Mouse (Mus musculus) kidney, adult 2 months (tissue): ENCODE results near the gene Zfp108. TPM values are rescaled to one million over a fixed set of nuclear protein-coding genes. Genes with fewer than 3 reads are reported as not detected.

Experiments used
- DNase-seq: peaks from one replicate; pipeline ENCODE4 v3.0.0; 2021
- H3K27ac ChIP-seq: fragments of 200-500 bp; 2 replicates; pipeline ENCODE4 v1.5.1; 2012; ENCODE audit warnings: low read depth, low read length, control low read depth, inconsistent platforms; ENCODE audit not compliant: insufficient read depth
- H3K27me3 ChIP-seq: fragments of 200-500 bp; replicated peaks from 2 replicates; pipeline ENCODE4 v1.6.1; 2012; ENCODE audit warnings: mild to moderate bottlenecking, moderate library complexity, low read length, inconsistent platforms; ENCODE audit not compliant: control insufficient read depth, insufficient read depth
- H3K36me3 ChIP-seq: fragments of 200-500 bp; 2 replicates; pipeline ENCODE4 v1.6.1; 2012; ENCODE audit warnings: mild to moderate bottlenecking, moderate library complexity, low read length, inconsistent platforms; ENCODE audit not compliant: control insufficient read depth, insufficient read depth
- H3K4me1 ChIP-seq: fragments of 200-500 bp; 2 replicates; pipeline ENCODE4 v1.6.1; 2011; ENCODE audit warnings: low read length; ENCODE audit not compliant: control insufficient read depth, insufficient read depth
- H3K4me3 ChIP-seq: fragments of 200-500 bp; 2 replicates; pipeline ENCODE4 v1.5.1; 2011; ENCODE audit warnings: mild to moderate bottlenecking, low read depth, low read length, control low read depth; ENCODE audit not compliant: insufficient read depth
- CTCF ChIP-seq: fragments of 200-500 bp; conservative IDR thresholded peaks from 2 replicates; pipeline ENCODE4 v1.5.1; 2011; ENCODE audit warnings: low read depth, mild to moderate bottlenecking, control low read depth, low read length, moderate library complexity, mixed read lengths; ENCODE audit not compliant: insufficient read depth, insufficient read length
- POLR2A ChIP-seq: fragments of 200-500 bp; IDR thresholded peaks from one replicate; pipeline ENCODE4 v1.6.1; 2011; ENCODE audit warnings: low read depth, low read length, control low read depth
- WGBS: fragments of 180-500 bp; shearing (Covaris S2); methylation state at CpG from one replicate; pipeline ENCODE4 v1.1.7; 2018; 5-methylcytosine and 5-hydroxymethylcytosine counted together
- polyA plus RNA-seq: library from polyadenylated mRNA; depleted of rRNA; stranded (reverse); fragments of >200 nt; gene quantifications from 2 replicates; pipeline ENCODE4 v1.2.3, GENCODE M21; 2012

Zfp108 gene
- polyA plus RNA-seq, 1 experiment = 1.3 TPM

DNA sequence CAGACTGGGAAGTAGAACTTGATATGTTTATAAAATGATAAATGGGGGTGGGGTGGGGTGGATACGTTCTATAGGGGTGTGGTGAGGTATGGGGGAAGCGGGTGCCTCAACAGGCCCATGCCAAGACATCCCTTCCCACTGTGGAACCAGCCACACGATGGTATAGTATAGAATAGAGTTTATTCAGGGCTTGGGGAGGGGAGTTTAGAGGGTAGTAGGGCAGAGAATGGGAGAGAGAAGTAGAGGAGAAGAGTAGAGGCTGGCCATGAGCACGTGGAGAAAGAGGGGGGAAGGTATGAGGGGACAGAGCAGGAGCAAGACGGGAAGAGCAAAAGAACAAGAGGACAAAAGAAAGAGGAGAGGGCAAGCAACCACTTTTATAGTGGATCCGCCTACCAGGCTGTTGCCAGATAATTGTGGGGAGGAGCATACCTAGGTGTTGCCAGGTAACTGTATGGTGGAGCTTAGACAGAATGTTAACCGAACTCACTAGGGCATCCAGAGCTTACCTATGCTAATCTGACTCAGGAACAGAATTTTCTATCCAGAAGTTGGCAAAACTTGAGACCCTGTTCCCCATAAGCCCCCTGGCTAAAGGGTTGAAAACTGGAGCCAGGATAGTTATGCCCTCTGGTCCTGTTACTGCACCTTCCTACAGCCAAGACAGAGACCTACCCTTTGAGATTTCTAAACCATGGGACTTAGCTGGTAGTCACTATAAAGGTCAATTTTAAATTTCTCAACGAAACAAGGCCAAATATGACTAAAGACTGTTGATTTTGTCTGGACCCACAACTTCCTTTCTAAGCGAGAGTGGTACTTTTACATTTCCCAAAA is 597 bp upstream of the Zfp108 start:
- no peak overlapping the region; the same call in 1 of the 2 replicates for H3K4me3 ChIP-seq
- no peak overlapping the region for H3K27ac ChIP-seq

DNA sequence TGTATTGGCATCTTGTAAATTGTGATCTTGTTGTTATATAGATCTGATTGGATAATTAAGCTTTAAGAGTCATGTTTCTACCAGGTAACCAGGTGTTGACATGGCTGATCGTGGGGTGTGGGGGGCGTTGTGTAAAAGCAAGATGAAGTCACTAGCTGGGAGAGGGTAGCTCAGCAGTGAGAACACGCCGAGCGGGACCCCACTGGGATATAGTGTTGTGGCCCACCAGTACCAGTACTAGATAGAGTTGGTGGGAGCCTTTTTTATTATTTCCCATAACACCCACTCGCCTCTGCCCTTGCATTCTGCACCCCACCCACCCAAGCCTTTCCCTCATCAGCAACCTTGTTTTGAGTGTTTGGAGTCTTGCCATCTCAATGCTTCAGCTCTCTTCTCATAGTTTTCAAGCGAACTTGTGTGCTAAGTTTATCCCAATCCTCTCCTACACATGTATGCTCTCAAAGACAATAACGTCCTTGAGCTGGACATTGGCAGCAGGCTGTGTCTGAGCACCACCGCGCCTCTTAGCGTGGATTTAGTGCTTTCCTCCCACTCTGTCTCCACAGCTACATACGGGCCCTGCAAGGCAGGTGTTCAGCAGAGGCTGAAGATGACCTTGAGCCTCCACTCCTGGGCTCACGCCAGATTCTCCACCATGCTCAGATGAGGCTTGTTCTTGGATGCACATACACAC is 4.9 kb downstream of the Zfp108 start:
- peaks cover 3% of the 10 kb centered on the region; the same call in 1 of the 2 replicates for H3K4me1 ChIP-seq
- WGBS = 87% methylated on average over 13 of the region's 13 CpGs
- no peak overlapping the region for H3K4me3 ChIP-seq
- H3K27me3 ChIP-seq = no peaks in the 10 kb centered on the region
- H3K27ac ChIP-seq = no peak overlapping the region
- no peak for DNase-seq
- H3K36me3 ChIP-seq = no peaks in the 10 kb centered on the region; the same call in 1 of the 2 replicates
- TF ChIP-seq POLR2A (no peak), CTCF (no peak)

More for the DNA sequence above, 597 bp upstream of the Zfp108 start:
- 61% methylated on average over 9 of the region's 9 CpGs for WGBS
- no peak for TF ChIP-seq CTCF
- no peak for TF ChIP-seq POLR2A
- Histone ChIP-seq H3K27me3 (no peaks in the 10 kb centered on the region), H3K36me3 (no peaks in the 10 kb centered on the region), H3K4me1 (peaks cover 3% of the 10 kb centered on the region; the same call in 1 of the 2 replicates)
- DNase-seq = no peak

DNA sequence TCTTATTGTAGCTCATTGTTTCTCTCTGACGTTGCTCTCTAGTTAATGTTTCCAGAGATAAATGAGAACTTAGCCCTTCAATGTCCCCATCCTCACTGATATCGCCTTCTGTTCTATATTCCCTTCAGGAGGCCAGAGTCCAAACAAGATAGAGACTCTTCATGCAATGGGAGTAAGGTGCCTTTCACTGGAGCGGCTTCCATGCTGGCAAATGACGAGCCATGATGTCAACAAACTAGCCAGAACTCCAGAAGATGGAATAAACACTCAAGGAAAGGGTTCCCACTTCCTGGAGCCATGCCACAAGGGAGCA is 5.4 kb downstream of the Zfp108 start:
- TF ChIP-seq CTCF (no peak), POLR2A (no peak)
- WGBS = 95% methylated on average over 4 of the region's 4 CpGs

DNA sequence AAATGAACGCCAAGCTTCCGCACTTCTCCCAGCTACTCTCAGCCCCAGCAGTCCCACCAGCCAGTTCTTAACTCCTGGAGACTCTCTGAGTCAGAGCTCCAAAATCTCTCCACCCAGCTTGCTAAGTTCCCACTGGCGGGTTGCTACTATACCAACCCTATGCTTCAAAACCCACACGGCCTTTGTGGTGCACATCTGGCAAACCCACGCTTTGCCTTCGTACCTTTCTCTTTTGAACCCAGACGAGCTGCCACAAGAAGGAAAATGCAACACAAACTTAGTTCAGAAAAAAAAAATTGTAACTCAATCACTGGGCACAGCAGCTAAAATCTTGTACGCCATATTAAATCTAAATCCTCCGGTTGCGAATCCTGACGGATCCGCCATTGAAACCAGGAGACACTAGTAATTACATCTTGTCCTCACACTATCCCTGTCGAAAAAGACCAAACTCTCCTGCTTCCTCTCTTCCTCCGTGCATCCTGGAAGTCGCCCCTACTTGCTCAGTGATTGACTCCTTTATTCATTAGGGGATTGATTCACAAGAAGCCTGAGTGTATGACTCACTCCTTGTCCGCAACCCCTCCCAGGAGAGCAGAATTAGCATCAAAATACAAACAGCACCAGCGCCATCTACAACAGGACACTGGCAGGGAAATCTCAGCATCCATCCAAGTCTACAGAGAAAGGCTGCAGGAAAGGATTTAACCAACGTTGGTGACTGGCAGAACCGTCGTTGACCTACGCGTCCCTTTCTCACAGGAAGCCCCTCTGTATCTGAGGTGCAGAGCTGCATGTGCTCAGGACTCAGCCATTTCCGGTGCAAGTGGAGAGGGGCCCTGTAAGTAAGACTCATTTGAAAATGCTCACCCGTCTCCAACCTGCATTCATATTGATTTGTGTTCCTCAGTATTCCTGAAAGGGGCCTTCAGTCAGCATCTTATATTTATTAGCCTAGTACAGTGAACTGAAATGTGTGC is 13.9 kb downstream of the Zfp108 start:
- WGBS = 77% methylated on average over 24 of the region's 24 CpGs
- H3K4me1 ChIP-seq = peaks cover 3% of the 10 kb centered on the region; the same call in 1 of the 2 replicates
- TF ChIP-seq CTCF = no peak
- no peak for TF ChIP-seq POLR2A
- DNase-seq = no peak
- H3K4me3 ChIP-seq = no peak overlapping the region
- no peaks in the 10 kb centered on the region for H3K36me3 ChIP-seq
- no peak overlapping the region for H3K27ac ChIP-seq
- H3K27me3 ChIP-seq = no peaks in the 10 kb centered on the region

More for the DNA sequence above, 5.4 kb downstream of the Zfp108 start:
- H3K4me1 ChIP-seq = peaks cover 3% of the 10 kb centered on the region; the same call in 1 of the 2 replicates
- no peak overlapping the region for H3K4me3 ChIP-seq
- H3K36me3 ChIP-seq = no peaks in the 10 kb centered on the region; the same call in 1 of the 2 replicates
- no peak for DNase-seq
- no peak overlapping the region for H3K27ac ChIP-seq
- no peaks in the 10 kb centered on the region for H3K27me3 ChIP-seq

DNA sequence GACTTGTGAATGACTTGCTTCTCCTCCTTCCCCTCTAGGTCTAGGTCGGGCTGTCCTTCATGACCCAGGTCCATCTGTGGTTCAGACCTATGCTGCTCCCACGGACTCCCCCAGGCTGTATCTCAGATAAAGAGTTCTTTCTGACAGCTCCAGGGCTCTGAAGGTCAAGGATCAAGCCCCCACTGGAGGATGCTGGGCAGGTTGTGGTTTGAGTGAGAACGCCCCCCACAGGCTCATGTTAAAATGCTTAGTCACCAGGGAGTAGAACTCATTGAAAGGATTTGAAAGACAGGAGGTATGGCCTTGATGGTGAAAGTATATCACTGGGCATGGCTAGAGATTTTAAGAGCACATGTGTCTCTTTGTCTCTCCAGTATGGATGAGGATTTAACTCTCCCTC is 14.7 kb downstream of the Zfp108 start:
- 76% methylated on average over 3 of the region's 3 CpGs for whole genome bisulfite sequencing
- Histone ChIP-seq H3K4me1 (peaks cover 3% of the 10 kb centered on the region; the same call in 1 of the 2 replicates), H3K4me3 (no peak overlapping the region), H3K36me3 (no peaks in the 10 kb centered on the region), H3K27ac (no peak overlapping the region), H3K27me3 (no peaks in the 10 kb centered on the region)
- no peak for DNase-seq
- no peak for TF ChIP-seq POLR2A
- TF ChIP-seq CTCF = no peak

DNA sequence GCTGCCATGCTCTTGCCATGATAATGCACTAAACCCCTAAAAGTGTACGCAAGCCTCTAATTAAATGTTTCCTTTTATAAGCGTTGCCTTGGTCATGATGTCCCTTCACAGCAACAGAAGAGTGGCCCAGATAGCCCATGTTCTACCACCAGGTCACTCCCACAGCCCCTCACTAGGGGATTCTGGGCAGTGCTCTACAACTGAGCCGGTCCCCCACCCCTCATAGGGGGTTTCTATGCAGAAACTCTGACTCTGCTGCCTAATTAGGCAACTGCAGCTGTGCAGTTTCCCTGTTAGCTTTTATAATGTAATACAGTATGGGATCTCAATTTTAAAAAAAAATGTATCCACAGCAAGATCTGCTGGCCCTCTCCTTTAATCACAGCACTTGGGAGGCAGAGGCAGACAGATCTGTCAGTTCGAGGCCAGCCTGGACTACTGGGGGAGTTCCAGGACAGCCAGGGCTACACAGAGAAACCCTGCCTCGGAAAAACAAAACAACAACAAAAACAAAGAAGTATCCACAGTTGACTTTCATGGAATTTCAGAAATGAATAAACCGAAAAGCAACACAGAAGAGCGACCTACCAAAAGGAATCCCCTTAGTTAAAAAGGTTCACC is 15.2 kb downstream of the Zfp108 start:
- Histone ChIP-seq H3K4me3 (peak overlapping the region; percentile 86), H3K27ac (no peak overlapping the region), H3K36me3 (peaks cover 2% of the 10 kb centered on the region), H3K4me1 (peaks cover 3% of the 10 kb centered on the region; the same call in 1 of the 2 replicates), H3K27me3 (no peaks in the 10 kb centered on the region)
- 33% methylated on average over 7 of the region's 7 CpGs for WGBS
- DNase-seq = no peak
- TF ChIP-seq CTCF (no peak), POLR2A (no peak)
